Mouse (Mus musculus) neural tube, embryonic 11.5 days (tissue): Measurements from ENCODE around the gene Spef1. TPM values are rescaled to one million over a fixed set of nuclear protein-coding genes. Genes with fewer than 3 reads are reported as not detected.
A peak's percentile ranks its signal among the peaks of the same experiment; 100 is the strongest.

Experiments used
- ATAC-seq: fragments of 200-750 bp; cut with Nextera tagmentation; 2 replicates; pipeline ENCODE4 v1.8.0; 2017; ENCODE audit warnings: moderate number of reproducible peaks, mild to moderate bottlenecking, moderate TSS enrichment, moderate library complexity; ENCODE audit not compliant: insufficient read depth, low FRiP score, low TSS enrichment
- DNase-seq: peaks from one replicate; pipeline ENCODE4 v3.0.0-alpha.2; 2015; ENCODE audit warnings: low spot score
- H3K27ac ChIP-seq: fragments of 300-500 bp; sonication (generic); 2 replicates; pipeline ENCODE4 v1.5.1; 2014; ENCODE audit warnings: low read depth, mild to moderate bottlenecking, low read length
- H3K27me3 ChIP-seq: fragments of 300-500 bp; sonication (generic); 2 replicates; pipeline ENCODE4 v1.6.1; 2014; ENCODE audit warnings: mild to moderate bottlenecking, low read length, mixed read lengths; ENCODE audit not compliant: control insufficient read depth, insufficient read depth
- H3K36me3 ChIP-seq: fragments of 300-500 bp; sonication (generic); 2 replicates; pipeline ENCODE4 v1.6.1; 2014; ENCODE audit warnings: mild to moderate bottlenecking, low read length, moderate library complexity, mixed read lengths; ENCODE audit not compliant: control insufficient read depth, insufficient read depth
- H3K4me1 ChIP-seq: fragments of 300-500 bp; sonication (generic); 2 replicates; pipeline ENCODE4 v1.6.1; 2014; ENCODE audit warnings: low read length, mixed read lengths; ENCODE audit not compliant: control insufficient read depth, insufficient read depth
- H3K4me2 ChIP-seq: fragments of 300-500 bp; sonication (generic); 2 replicates; pipeline ENCODE4 v1.6.1; 2014; ENCODE audit warnings: low read depth, mild to moderate bottlenecking, moderate library complexity
- H3K4me3 ChIP-seq: fragments of 300-500 bp; sonication (generic); 2 replicates; pipeline ENCODE4 v1.5.1; 2014; ENCODE audit warnings: low read depth, low read length
- H3K9ac ChIP-seq: fragments of 300-500 bp; sonication (generic); 2 replicates; pipeline ENCODE4 v1.6.1; 2014; ENCODE audit warnings: mild to moderate bottlenecking, low read length
- H3K9me3 ChIP-seq: fragments of 300-500 bp; sonication (generic); 2 replicates; pipeline ENCODE4 v1.6.1; 2016; ENCODE audit warnings: low read length; ENCODE audit not compliant: control insufficient read depth
- WGBS: fragments of 180-500 bp; shearing (Covaris S2); extraction: QIAGEN DNeasy Blood & Tissue Kit; methylation state at CpG from one replicate; pipeline ENCODE4 v1.1.7; 2014; 5-methylcytosine and 5-hydroxymethylcytosine counted together
- polyA plus RNA-seq: library from polyadenylated mRNA; unstranded; fragments of >200 nt; fragmentation: Nextera tagmentation; extraction: Ambion mirVana; gene quantifications from 2 replicates; pipeline ENCODE4 v1.2.1, GENCODE M21; 2014

Gene Spef1
- polyA plus RNA-seq, 1 experiment from 2014 or later, result 6.0 TPM

- peaks cover 6% of the 10 kb centered on the region for H3K36me3 ChIP-seq
- no peak overlapping the region for H3K9ac ChIP-seq
- H3K4me3 ChIP-seq, result no peak overlapping the region
These were observed 9.7 kb upstream of the Spef1 start for GRCm38 (mm10) chr2:131196606-131197316.

DNA sequence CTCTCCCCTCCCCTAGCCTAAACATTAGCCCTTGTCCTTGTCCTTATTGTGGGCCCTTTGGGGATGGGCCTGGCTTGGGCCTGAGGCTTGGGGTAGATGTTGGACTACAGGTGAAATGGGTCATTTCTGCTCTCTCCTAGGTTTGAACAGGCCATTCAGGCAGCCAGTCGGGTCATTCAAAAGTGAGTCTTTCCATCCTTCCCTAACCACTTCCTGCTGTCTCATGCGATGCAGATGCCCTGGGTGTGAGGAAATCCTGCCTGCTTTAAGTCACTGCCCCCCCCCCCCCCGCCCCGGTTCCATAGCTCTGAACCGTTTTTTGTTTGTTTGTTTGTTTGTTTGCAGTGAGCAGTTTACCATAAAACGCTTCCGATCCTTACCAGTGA is 3.9 kb upstream of the Spef1 start:
- no peaks in the 10 kb centered on the region for H3K27me3 ChIP-seq
- no peak; the same call in 1 of the 2 replicates for ATAC-seq
- no peak overlapping the region for H3K9ac ChIP-seq
- peaks cover 8% of the 10 kb centered on the region for H3K36me3 ChIP-seq
- peaks cover 23% of the 10 kb centered on the region for H3K4me1 ChIP-seq
- 78% methylated on average over 7 of the region's 7 CpGs for WGBS
- H3K4me3 ChIP-seq, result no peak overlapping the region
- peak overlapping the region; percentile 84 for H3K27ac ChIP-seq
- no peak for DNase-seq
- no peaks in the 10 kb centered on the region for H3K9me3 ChIP-seq
- H3K4me2 ChIP-seq, result no peak overlapping the region

More at GRCm38 (mm10) chr2:131196606-131197316, 9.7 kb upstream of the Spef1 start:
- 0 out of 2 replicates have a peak, but pooled peaks have one; percentile 26 for ATAC-seq
- WGBS, result 92% methylated on average over 16 of the region's 16 CpGs
- Histone ChIP-seq H3K9me3 (no peaks in the 10 kb centered on the region), H3K4me1 (no peaks in the 10 kb centered on the region), H3K27ac (no peak overlapping the region), H3K4me2 (no peak overlapping the region), H3K27me3 (no peaks in the 10 kb centered on the region)
- no peak for DNase-seq

DNA sequence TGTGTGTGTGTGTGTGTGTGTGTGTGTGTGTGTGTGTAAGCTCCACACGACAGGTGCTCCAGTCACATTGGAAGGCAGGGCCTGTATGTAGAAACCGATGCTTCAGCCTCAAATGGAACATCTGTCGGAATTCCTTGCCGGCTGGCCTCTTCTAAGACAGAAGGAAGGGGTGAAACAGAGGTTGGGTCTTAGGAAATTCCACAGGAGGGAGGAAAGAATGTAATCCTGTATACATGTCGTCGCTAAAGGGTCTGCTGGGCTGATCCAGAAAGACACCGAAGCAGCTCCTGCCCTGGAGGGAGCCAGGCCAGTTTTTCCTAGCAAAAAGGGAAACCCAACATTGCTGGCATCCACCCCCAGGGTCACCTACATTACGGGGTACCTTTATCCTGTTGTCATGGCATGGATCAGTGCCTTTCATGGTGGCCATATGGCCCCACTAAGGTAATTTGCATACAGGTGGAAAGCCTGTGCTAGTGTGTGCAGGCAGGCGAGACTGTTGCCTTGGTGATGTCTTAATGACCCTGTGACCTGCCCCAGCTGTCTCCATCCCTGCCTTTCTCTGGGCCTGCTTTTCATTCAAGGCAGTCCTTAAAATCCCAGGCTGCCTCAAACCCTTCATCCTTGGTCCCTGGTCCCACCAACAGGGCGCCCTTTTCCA is 3.4 kb upstream of the Spef1 start:
- peak overlapping the region; percentile 13 for H3K4me2 ChIP-seq
- ATAC-seq, result peak; percentile 81
- H3K36me3 ChIP-seq, result peaks cover 8% of the 10 kb centered on the region
- no peak overlapping the region for H3K9ac ChIP-seq
- no peaks in the 10 kb centered on the region for H3K27me3 ChIP-seq
- no peak overlapping the region for H3K4me3 ChIP-seq
- peak overlapping the region; percentile 84 for H3K27ac ChIP-seq
- H3K4me1 ChIP-seq, result peaks cover 24% of the 10 kb centered on the region
- WGBS, result 16% methylated on average over 10 of the region's 10 CpGs
- DNase-seq, result peak; percentile 78
- no peaks in the 10 kb centered on the region for H3K9me3 ChIP-seq

- no peak overlapping the region for H3K4me3 ChIP-seq
- H3K4me1 ChIP-seq, result peaks cover 24% of the 10 kb centered on the region
- H3K9me3 ChIP-seq, result no peaks in the 10 kb centered on the region
- DNase-seq, result peak; percentile 21
- no peak for ATAC-seq
- WGBS, result 53% methylated on average over 5 of the region's 5 CpGs
- peak overlapping the region; percentile 12; the same call in 1 of the 2 replicates for H3K9ac ChIP-seq
- peak overlapping the region; percentile 33 for H3K4me2 ChIP-seq
- H3K27ac ChIP-seq, result peak overlapping the region; percentile 84
- peaks cover 8% of the 10 kb centered on the region; the same call in 1 of the 2 replicates for H3K36me3 ChIP-seq
- no peaks in the 10 kb centered on the region for H3K27me3 ChIP-seq
These were observed 2.6 kb upstream of the Spef1 start for GRCm38 (mm10) chr2:131189521-131190309.

DNA sequence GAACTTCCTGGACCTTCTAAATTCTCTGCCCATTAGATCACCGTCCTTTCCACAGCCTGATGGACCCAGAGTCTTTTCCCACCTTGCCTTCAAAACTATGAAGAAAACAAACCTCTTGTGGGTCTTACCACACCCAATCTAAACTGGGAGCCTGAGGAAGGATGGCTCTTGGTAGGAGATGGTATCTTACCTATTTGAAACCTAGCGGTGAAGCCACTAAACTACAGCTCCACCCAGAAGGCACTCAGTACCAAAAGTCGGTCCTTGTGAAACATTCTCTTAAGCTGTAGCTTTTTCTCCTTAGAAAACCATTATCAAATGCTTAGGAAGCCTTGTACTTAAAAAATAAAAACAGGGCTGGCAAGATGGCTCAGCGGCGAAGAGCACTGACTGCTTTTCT is 1.2 kb upstream of the Spef1 start:
- 97% methylated on average over 5 of the region's 5 CpGs for WGBS
- peak overlapping the region; percentile 74 for H3K4me2 ChIP-seq
- H3K36me3 ChIP-seq, result peaks cover 6% of the 10 kb centered on the region; the same call in 1 of the 2 replicates
- ATAC-seq, result no peak
- no peak overlapping the region; the same call in 1 of the 2 replicates for H3K9ac ChIP-seq
- H3K4me3 ChIP-seq, result peak overlapping the region; percentile 62; the same call in 1 of the 2 replicates
- H3K9me3 ChIP-seq, result no peaks in the 10 kb centered on the region
- no peak for DNase-seq
- no peaks in the 10 kb centered on the region for H3K27me3 ChIP-seq
- H3K27ac ChIP-seq, result no peak overlapping the region
- H3K4me1 ChIP-seq, result peaks cover 24% of the 10 kb centered on the region

DNA sequence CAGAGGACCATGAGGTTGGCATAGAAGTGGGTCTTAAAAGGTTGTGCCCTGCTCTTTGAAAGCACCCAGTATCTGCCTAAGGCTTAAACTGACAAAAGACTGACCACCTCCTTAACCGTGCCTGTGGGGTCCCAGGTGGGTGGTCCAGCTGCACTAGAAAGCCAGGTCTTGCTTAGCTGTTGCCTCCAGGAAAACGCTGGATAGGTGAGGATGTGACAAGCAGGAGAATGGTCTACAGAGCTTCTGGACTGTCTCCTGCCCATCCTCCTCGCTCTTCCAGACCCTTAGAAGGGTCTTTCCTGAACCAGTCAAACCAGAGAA is 480 bp upstream of the Spef1 start:
- no peak for DNase-seq

DNA sequence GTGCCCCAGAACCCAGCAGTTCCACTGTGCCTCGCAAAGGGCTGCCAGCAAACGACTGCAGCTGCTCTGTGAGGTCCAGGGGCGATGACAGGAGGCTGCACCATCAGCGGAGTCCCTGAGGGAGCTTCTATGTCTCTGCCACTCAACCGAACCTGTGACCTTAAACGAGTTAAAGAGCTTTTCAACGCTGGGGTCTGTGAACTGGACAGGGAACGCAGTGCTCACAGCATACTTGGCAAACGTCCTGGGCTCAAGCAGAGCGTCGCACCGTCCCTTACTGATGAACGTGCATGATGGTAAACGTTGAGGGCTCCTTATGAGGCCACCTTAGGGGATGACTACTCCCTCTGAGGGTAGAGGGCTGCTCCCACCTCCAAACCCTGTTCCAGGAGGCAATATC is 739 bp downstream of the Spef1 start:
- DNase-seq (no peak), ATAC-seq (no peak)
- H3K27me3 ChIP-seq, result no peaks in the 10 kb centered on the region
- H3K4me1 ChIP-seq, result peaks cover 24% of the 10 kb centered on the region
- H3K36me3 ChIP-seq, result no peaks in the 10 kb centered on the region
- peak overlapping the region; percentile 48; the same call in 1 of the 2 replicates for H3K9ac ChIP-seq
- H3K27ac ChIP-seq, result no peak overlapping the region
- no peaks in the 10 kb centered on the region for H3K9me3 ChIP-seq
- WGBS, result 2% methylated on average over 14 of the region's 14 CpGs
- peak overlapping the region; percentile 74 for H3K4me2 ChIP-seq
- peak overlapping the region; percentile 62 for H3K4me3 ChIP-seq

More for the DNA sequence above, 480 bp upstream of the Spef1 start:
- ATAC-seq, result no peak
- H3K4me1 ChIP-seq, result peaks cover 24% of the 10 kb centered on the region
- 22% methylated on average over 3 of the region's 3 CpGs for WGBS
- H3K27me3 ChIP-seq, result no peaks in the 10 kb centered on the region
- peak overlapping the region; percentile 74 for H3K4me2 ChIP-seq
- H3K27ac ChIP-seq, result peak overlapping the region; percentile 29; the same call in 1 of the 2 replicates
- peaks cover 3% of the 10 kb centered on the region; the same call in 1 of the 2 replicates for H3K36me3 ChIP-seq
- H3K9me3 ChIP-seq, result no peaks in the 10 kb centered on the region
- peak overlapping the region; percentile 79 for H3K9ac ChIP-seq
- H3K4me3 ChIP-seq, result peak overlapping the region; percentile 62

- Histone ChIP-seq H3K36me3 (peaks cover 2% of the 10 kb centered on the region; the same call in 1 of the 2 replicates), H3K4me2 (peak within 1 kb of the TSS; percentile 96), H3K4me1 (peaks cover 25% of the 10 kb centered on the region), H3K27ac (peak within 1 kb of the TSS; percentile 93), H3K4me3 (peak within 1 kb of the TSS; percentile 90), H3K9ac (peak within 1 kb of the TSS; percentile 97), H3K27me3 (no peaks in the 10 kb centered on the region), H3K9me3 (no peaks in the 10 kb centered on the region)
- ATAC-seq (peak; percentile 78), DNase-seq (peak; percentile 91)
- 4% methylated on average over 31 of the region's 57 CpGs for WGBS
These were observed 7.0 kb downstream of the Spef1 start, which contains the start of gene Cenpb for GRCm38 (mm10) chr2:131179990-131180587. Gene Cenpb (minus strand): TSS chr2:131180067.
